Mouse (Mus musculus) stomach, embryonic 14.5 days (tissue): ENCODE measurements around the gene Slc24a2. TPM values are rescaled to one million over a fixed set of nuclear protein-coding genes. Genes with fewer than 3 reads are reported as not detected.

Source experiments
- ATAC-seq: fragments of 200-750 bp; cut with Nextera tagmentation; 2 replicates; pipeline ENCODE4 v1.8.0; 2017; ENCODE audit warnings: low read depth, moderate TSS enrichment; ENCODE audit not compliant: insufficient number of reproducible peaks, insufficient read depth, low FRiP score
- H3K27ac ChIP-seq: fragments of 300-500 bp; sonication (generic); 2 replicates; pipeline ENCODE4 v1.5.1; 2014; ENCODE audit warnings: mild to moderate bottlenecking, low read length, moderate library complexity, mixed read lengths
- H3K27me3 ChIP-seq: fragments of 300-500 bp; sonication (generic); 2 replicates; pipeline ENCODE4 v1.6.1; 2014; ENCODE audit warnings: low read length, control low read depth, mixed read lengths; ENCODE audit not compliant: control insufficient read depth, insufficient read depth
- H3K36me3 ChIP-seq: fragments of 300-500 bp; sonication (generic); 2 replicates; pipeline ENCODE4 v1.6.1; 2014; ENCODE audit warnings: mild to moderate bottlenecking, control low read depth, low read length, moderate library complexity, mixed read lengths; ENCODE audit not compliant: control insufficient read depth, insufficient read depth
- H3K4me1 ChIP-seq: fragments of 300-500 bp; sonication (generic); 2 replicates; pipeline ENCODE4 v1.6.1; 2014; ENCODE audit warnings: low read length, control low read depth, mixed read lengths; ENCODE audit not compliant: control insufficient read depth, insufficient read depth
- H3K4me2 ChIP-seq: fragments of 300-500 bp; sonication (generic); replicated peaks from 2 replicates; pipeline ENCODE4 v1.6.1; 2014; ENCODE audit warnings: low read depth, low read length, control low read depth
- H3K4me3 ChIP-seq: fragments of 300-500 bp; sonication (generic); 2 replicates; pipeline ENCODE4 v1.5.1; 2014; ENCODE audit warnings: low read depth, low read length, control low read depth
- H3K9ac ChIP-seq: fragments of 300-500 bp; sonication (generic); replicated peaks from 2 replicates; pipeline ENCODE4 v1.6.1; 2014; ENCODE audit warnings: low read depth, mild to moderate bottlenecking, control low read depth, low read length, moderate library complexity, mixed read lengths
- H3K9me3 ChIP-seq: fragments of 300-500 bp; sonication (generic); 2 replicates; pipeline ENCODE4 v1.6.1; 2016; ENCODE audit warnings: low read depth, low read length, control low read depth; ENCODE audit not compliant: control insufficient read depth
- WGBS: fragments of 180-500 bp; shearing (Covaris S2); extraction: QIAGEN DNeasy Blood & Tissue Kit; methylation state at CpG from one replicate; pipeline ENCODE4 v1.1.7; 2014; 5-methylcytosine and 5-hydroxymethylcytosine counted together
- polyA plus RNA-seq: library from polyadenylated mRNA; unstranded; fragments of >200 nt; fragmentation: Nextera tagmentation; extraction: Ambion mirVana; gene quantifications from 2 replicates; pipeline ENCODE4 v1.2.1, GENCODE M21; 2014

The Slc24a2 gene
- 0.11 and 0.14 TPM in 2 replicates for polyA plus RNA-seq

GRCm38 (mm10) chr4:87229960-87230551, at the start of gene Slc24a2:
TSS of gene Slc24a2 (minus strand) at chr4:87230477.
- Histone ChIP-seq H3K4me3 (peak within 1 kb of the TSS; percentile 44), H3K9ac (no peak within 1 kb of the TSS; the same call in 1 of the 2 replicates), H3K27me3 (0 out of 2 replicates have a peak, but pooled peaks cover 10% of the 10 kb centered on the region), H3K27ac (no peak within 1 kb of the TSS), H3K9me3 (no peaks in the 10 kb centered on the region), H3K4me1 (0 out of 2 replicates have a peak, but pooled peaks cover 2% of the 10 kb centered on the region), H3K4me2 (peak within 1 kb of the TSS; percentile 97), H3K36me3 (no peaks in the 10 kb centered on the region)
- under 1% methylated on average over 59 of the region's 62 CpGs for WGBS
- ATAC-seq = peak; percentile 90

DNA sequence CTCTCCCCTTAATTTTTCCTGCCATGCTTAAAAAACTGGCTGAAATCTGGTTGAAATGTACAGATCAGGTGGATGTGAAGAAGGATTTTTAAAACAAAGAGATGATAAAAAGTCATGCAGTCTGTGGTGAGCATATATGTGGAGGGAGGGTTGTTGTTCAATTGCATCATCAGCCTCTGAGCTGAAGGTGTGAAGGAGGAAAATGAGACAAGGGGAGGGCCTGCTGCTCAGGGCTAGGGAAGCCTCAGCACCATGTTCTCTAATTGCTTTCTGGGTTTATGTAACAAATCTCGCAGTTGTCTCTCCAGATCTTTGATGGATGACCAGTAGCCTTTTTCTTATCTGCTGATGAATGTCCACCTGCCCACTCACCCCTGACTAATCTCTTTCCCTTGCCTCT, 44.5 kb upstream of the Slc24a2 start:
- Histone ChIP-seq H3K27me3 (no peaks in the 10 kb centered on the region), H3K4me2 (no peak overlapping the region), H3K36me3 (no peaks in the 10 kb centered on the region), H3K4me1 (no peaks in the 10 kb centered on the region), H3K27ac (no peak overlapping the region), H3K4me3 (no peak overlapping the region), H3K9me3 (no peaks in the 10 kb centered on the region), H3K9ac (no peak overlapping the region)
- ATAC-seq = no peak
- WGBS = 6% methylated on average over 1 of the region's 1 CpGs

GRCm38 (mm10) chr4:87274276-87274675, 44.0 kb upstream of the Slc24a2 start:
- H3K36me3 ChIP-seq = no peaks in the 10 kb centered on the region
- 70% methylated on average over 2 of the region's 2 CpGs for WGBS
- ATAC-seq = no peak
- no peaks in the 10 kb centered on the region for H3K9me3 ChIP-seq
- no peaks in the 10 kb centered on the region for H3K4me1 ChIP-seq
- H3K27ac ChIP-seq = no peak overlapping the region
- H3K27me3 ChIP-seq = no peaks in the 10 kb centered on the region
- no peak overlapping the region for H3K4me2 ChIP-seq
- no peak overlapping the region for H3K9ac ChIP-seq
- no peak overlapping the region for H3K4me3 ChIP-seq

- 88% methylated on average over 3 of the region's 3 CpGs for WGBS
- no peak for ATAC-seq
- Histone ChIP-seq H3K27me3 (no peaks in the 10 kb centered on the region), H3K27ac (no peak overlapping the region), H3K9ac (no peak overlapping the region), H3K4me2 (no peak overlapping the region), H3K36me3 (no peaks in the 10 kb centered on the region), H3K4me3 (no peak overlapping the region), H3K9me3 (no peaks in the 10 kb centered on the region), H3K4me1 (no peaks in the 10 kb centered on the region)
These were observed 43.2 kb upstream of the Slc24a2 start for GRCm38 (mm10) chr4:87273476-87273875.

DNA sequence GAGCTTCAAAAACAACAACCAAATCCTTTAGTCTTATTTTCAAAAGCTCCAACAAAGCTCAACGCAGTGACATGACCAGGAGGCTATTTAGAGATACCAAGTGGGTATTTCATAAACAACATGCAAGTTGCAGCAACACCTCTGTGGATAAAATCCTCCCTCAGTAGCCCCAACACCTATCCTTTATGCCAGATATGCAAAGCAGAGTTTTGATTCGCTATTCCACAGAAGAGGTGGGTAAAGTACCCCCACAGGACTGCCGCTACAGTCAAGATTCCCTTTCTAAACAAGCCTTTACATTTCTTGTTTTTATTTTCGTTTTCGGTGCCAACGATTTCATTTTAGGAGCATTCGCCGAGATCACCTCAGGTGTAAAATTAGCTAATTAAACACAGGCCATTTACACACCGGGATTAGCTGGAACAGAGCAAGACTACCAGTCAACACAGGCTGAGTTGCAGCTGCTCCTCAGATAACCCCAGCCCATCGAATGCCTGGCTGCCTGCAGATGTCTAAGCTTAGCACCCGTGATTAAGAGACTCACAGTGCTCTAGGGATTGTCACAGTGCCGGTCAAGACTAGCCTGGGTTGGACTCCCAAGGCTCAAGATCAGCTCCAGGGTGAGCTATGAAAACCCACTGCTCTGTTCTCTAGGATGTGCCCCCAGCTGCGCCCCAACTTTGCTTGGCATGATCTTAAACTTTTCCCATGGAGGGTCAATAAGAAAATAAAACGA, 885 bp downstream of the Slc24a2 start:
- Histone ChIP-seq H3K36me3 (no peaks in the 10 kb centered on the region), H3K27ac (no peak overlapping the region), H3K4me2 (peak overlapping the region; percentile 97), H3K9me3 (no peaks in the 10 kb centered on the region), H3K9ac (no peak overlapping the region; the same call in 1 of the 2 replicates), H3K4me1 (0 out of 2 replicates have a peak, but pooled peaks cover 2% of the 10 kb centered on the region), H3K4me3 (peak overlapping the region; percentile 44), H3K27me3 (0 out of 2 replicates have a peak, but pooled peaks cover 10% of the 10 kb centered on the region)
- WGBS = 18% methylated on average over 14 of the region's 14 CpGs
- no peak for ATAC-seq

- ATAC-seq = no peak
- H3K27me3 ChIP-seq = no peaks in the 10 kb centered on the region
- H3K9ac ChIP-seq = no peak overlapping the region
- H3K4me2 ChIP-seq = no peak overlapping the region
- H3K9me3 ChIP-seq = no peaks in the 10 kb centered on the region
- H3K4me1 ChIP-seq = no peaks in the 10 kb centered on the region
- 64% methylated on average over 2 of the region's 2 CpGs for WGBS
- no peak overlapping the region for H3K27ac ChIP-seq
- no peaks in the 10 kb centered on the region for H3K36me3 ChIP-seq
- no peak overlapping the region for H3K4me3 ChIP-seq
These were observed 8.7 kb downstream of the Slc24a2 start for GRCm38 (mm10) chr4:87221586-87221985.

DNA sequence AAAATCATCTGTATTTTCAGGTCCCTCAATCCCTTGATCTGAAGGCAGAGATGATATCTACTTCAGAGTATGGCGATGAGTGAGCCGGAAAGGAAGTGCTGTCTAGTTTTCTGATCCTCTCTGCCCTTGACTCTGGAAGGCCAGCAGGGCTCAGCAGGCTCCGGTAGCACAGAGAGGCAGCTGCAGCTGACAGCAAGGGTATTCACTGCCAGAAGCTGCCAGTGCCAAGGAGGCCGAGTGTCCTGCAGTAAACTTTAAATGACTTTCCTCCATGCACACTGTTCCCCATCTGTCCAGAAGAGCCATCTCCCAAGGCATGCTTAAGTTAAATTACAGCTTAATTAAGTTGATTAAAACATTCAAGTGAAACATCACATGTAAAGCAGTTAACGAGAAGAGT, 12.1 kb downstream of the Slc24a2 start:
- H3K4me1 ChIP-seq = no peaks in the 10 kb centered on the region
- no peaks in the 10 kb centered on the region for H3K27me3 ChIP-seq
- H3K27ac ChIP-seq = no peak overlapping the region
- H3K9me3 ChIP-seq = no peaks in the 10 kb centered on the region
- H3K9ac ChIP-seq = no peak overlapping the region
- no peaks in the 10 kb centered on the region for H3K36me3 ChIP-seq
- 70% methylated on average over 5 of the region's 5 CpGs for WGBS
- H3K4me2 ChIP-seq = no peak overlapping the region
- H3K4me3 ChIP-seq = no peak overlapping the region
- no peak for ATAC-seq

DNA sequence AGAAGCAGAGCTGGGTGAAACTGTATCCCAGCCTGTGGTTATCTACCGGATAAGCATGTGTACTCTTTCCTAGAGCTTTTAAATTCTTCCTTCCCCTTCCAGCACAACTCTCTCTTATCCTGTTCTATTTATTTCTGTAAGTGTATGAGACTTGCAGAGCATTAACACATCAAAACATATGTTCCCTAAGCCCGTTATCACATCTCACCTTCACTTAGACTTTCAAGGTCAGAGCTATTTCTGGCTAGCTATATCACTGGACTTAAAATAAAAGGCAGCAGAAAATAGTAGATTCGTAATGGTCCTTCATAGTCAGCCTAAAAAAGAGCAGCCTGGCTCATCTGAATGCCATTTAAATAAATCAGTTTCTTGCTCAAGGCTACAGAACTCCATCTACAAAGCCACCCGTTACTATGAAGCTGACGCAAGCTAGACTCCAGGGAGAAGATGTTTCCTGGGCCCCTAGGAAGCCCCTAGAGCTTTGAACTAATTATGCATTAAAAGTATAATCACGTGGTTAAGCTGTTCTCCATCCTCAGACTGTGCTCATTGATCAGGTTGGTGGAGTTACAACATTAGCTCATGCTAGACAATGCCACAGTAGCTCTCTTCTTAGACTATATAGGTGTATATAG, 18.8 kb downstream of the Slc24a2 start:
- Histone ChIP-seq H3K27me3 (no peaks in the 10 kb centered on the region), H3K27ac (no peak overlapping the region), H3K4me2 (no peak overlapping the region), H3K9me3 (no peaks in the 10 kb centered on the region), H3K9ac (no peak overlapping the region), H3K4me3 (no peak overlapping the region), H3K36me3 (no peaks in the 10 kb centered on the region), H3K4me1 (no peaks in the 10 kb centered on the region)
- no peak for ATAC-seq
- WGBS = 66% methylated on average over 6 of the region's 6 CpGs
